Mouse (Mus musculus): ENCODE measurements around the gene Rab3c. TPM values are rescaled to one million over a fixed set of nuclear protein-coding genes. Genes with fewer than 3 reads are reported as not detected.

Rab3c gene
- total and polyA plus RNA-seq, 3 experiments = not detected

DNA sequence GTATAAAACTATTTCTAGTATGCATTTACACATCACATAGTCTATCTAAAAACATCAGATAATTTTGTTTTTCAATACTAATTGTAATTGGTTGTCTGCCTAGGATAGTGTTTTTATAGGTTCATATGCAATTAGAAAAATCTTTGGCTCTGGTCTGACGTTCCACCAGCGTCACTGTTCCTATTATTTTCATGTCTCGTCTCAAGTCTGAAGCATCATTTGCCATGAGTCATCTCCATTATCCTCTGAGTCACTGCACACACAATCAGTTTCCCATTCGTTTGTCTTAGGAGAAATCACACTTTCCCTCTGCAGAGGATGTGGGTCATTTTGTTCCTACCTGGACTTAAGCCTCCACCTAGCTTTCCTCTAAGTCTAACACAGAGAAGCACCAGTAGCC, 62.3 kb downstream of the Rab3c start:
- no peak for DNase-seq (ENCODE audit: extremely low read depth)
- dilution Hi-C loops (cut with MboI; ENCODE audit: extremely low pct_ligation_motif_present, extremely low pct_unique_long_range_greater_than_20kb, low sequenced_read_pairs) = no loop called here
- Histone ChIP-seq H3K4me3 (replicated peaks in 1 of 3; ENCODE audit: low read depth in 2 of 3, low read length in 2 of 3, poor library complexity in 1 of 3) (no peak overlapping the region), H3K4me1 (ENCODE audit: control insufficient read depth in 1 of 2, insufficient read depth in 2 of 2) (no peaks in the 10 kb centered on the region), H3K27ac (ENCODE audit: insufficient read depth, low read depth) (no peak overlapping the region), H3K27me3 (replicated peaks) (no peaks in the 10 kb centered on the region), H3K4me2 (ENCODE audit: insufficient read depth, low read depth, poor library complexity, severe bottlenecking) (no peak overlapping the region), H3K79me2 (replicated peaks; ENCODE audit: control insufficient read depth, extremely low read depth, insufficient read depth, poor library complexity, severe bottlenecking) (no peaks in the 10 kb centered on the region), H3K9ac (ENCODE audit: insufficient read depth, low read depth) (no peak overlapping the region), H3K36me3 (replicated peaks in 1 of 2; ENCODE audit: control insufficient read depth in 1 of 2, insufficient read depth in 1 of 2, low read length in 1 of 2) (no peaks in the 10 kb centered on the region), H3K9me3 (replicated peaks; ENCODE audit: low read length) (peaks cover 5% of the 10 kb centered on the region)
- TF ChIP-seq ZKSCAN1 (IDR thresholded peaks at IDR 0.05; ENCODE audit: borderline replicate concordance, low read depth, low read length) (no peak), MAX (IDR thresholded peaks at IDR 0.05; ENCODE audit: low read length) (no peak), UBTF (IDR thresholded peaks at IDR 0.05; ENCODE audit: low read depth, low read length) (no peak), PAX5 (IDR thresholded peaks at IDR 0.05; ENCODE audit: low read length) (no peak), MEF2A (IDR thresholded peaks at IDR 0.05; ENCODE audit: borderline replicate concordance, low read depth, low read length) (no peak), POLR2A (IDR thresholded peaks at IDR 0.05; ENCODE audit: low read depth, low read length) (no peak), HCFC1 (IDR thresholded peaks at IDR 0.05; ENCODE audit: low read depth, low read length) (no peak), JUN (IDR thresholded peaks at IDR 0.05; ENCODE audit: insufficient read depth, low read depth, low read length) (no peak), MAFK (IDR thresholded peaks at IDR 0.05; ENCODE audit: insufficient replicate concordance, low read length) (no peak), CHD2 (IDR thresholded peaks at IDR 0.05; ENCODE audit: low read length) (no peak), TBP (conservative IDR thresholded peaks at IDR 0.05; ENCODE audit: low read depth, low read length) (no peak), BHLHE40 (IDR thresholded peaks at IDR 0.05; ENCODE audit: low read depth, low read length) (no peak), TCF12 (IDR thresholded peaks at IDR 0.05; ENCODE audit: low read depth, low read length) (no peak), JUND (conservative IDR thresholded peaks at IDR 0.05; ENCODE audit: low read depth, low read length) (no peak), EP300 (IDR thresholded peaks at IDR 0.05; ENCODE audit: low read length) (no peak), ZNF384 (IDR thresholded peaks at IDR 0.05; ENCODE audit: low read depth, low read length) (no peak), USF1 (IDR thresholded peaks at IDR 0.05; ENCODE audit: low read depth, low read length) (no peak), MXI1 (IDR thresholded peaks at IDR 0.05; ENCODE audit: low read depth, low read length) (no peak), USF2 (conservative IDR thresholded peaks at IDR 0.05; ENCODE audit: low read depth, low read length) (no peak)
- in situ Hi-C loops (cut with MboI; ENCODE audit: low pct_ligation_motif_present, low pct_unique_long_range_greater_than_20kb, low sequenced_read_pairs) = no loop called here

- dilution Hi-C loops (cut with MboI; ENCODE audit: extremely low pct_ligation_motif_present, extremely low pct_unique_long_range_greater_than_20kb, low sequenced_read_pairs) = no loop called here
- Histone ChIP-seq H3K9ac (ENCODE audit: insufficient read depth, low read depth) (no peak overlapping the region), H3K79me2 (replicated peaks; ENCODE audit: control insufficient read depth, extremely low read depth, insufficient read depth, poor library complexity, severe bottlenecking) (no peaks in the 10 kb centered on the region), H3K27me3 (replicated peaks) (no peaks in the 10 kb centered on the region), H3K9me3 (replicated peaks; ENCODE audit: low read length) (peaks cover 6% of the 10 kb centered on the region), H3K4me2 (ENCODE audit: insufficient read depth, low read depth, poor library complexity, severe bottlenecking) (no peak overlapping the region), H3K4me1 (ENCODE audit: control insufficient read depth in 1 of 2, insufficient read depth in 2 of 2) (no peaks in the 10 kb centered on the region), H3K27ac (ENCODE audit: insufficient read depth, low read depth) (no peak overlapping the region), H3K36me3 (replicated peaks in 1 of 2; ENCODE audit: control insufficient read depth in 1 of 2, insufficient read depth in 1 of 2, low read length in 1 of 2) (no peaks in the 10 kb centered on the region), H3K4me3 (replicated peaks in 1 of 3; ENCODE audit: low read depth in 2 of 3, low read length in 2 of 3, poor library complexity in 1 of 3) (no peak overlapping the region)
- in situ Hi-C loops (cut with MboI; ENCODE audit: low pct_ligation_motif_present, low pct_unique_long_range_greater_than_20kb, low sequenced_read_pairs) = no loop called here
- no peak for DNase-seq (ENCODE audit: extremely low read depth)
- no peak for TF ChIP-seq ELF1 (IDR thresholded peaks at IDR 0.05; ENCODE audit: low read depth, low read length)
- TF ChIP-seq ZKSCAN1 (IDR thresholded peaks at IDR 0.05; ENCODE audit: borderline replicate concordance, low read depth, low read length) = no peak
- TF ChIP-seq BHLHE40 (IDR thresholded peaks at IDR 0.05; ENCODE audit: low read depth, low read length) = no peak
- TF ChIP-seq E2F4 (IDR thresholded peaks at IDR 0.05; ENCODE audit: insufficient replicate concordance, low read depth, low read length) = no peak
- TF ChIP-seq USF2 (conservative IDR thresholded peaks at IDR 0.05; ENCODE audit: low read depth, low read length) = no peak
- no peak for TF ChIP-seq NRF1 (IDR thresholded peaks at IDR 0.05; ENCODE audit: low read depth, low read length)
- no peak for TF ChIP-seq ETS1 (conservative IDR thresholded peaks at IDR 0.05; ENCODE audit: low read depth, low read length)
- TF ChIP-seq GABPA (IDR thresholded peaks at IDR 0.05; ENCODE audit: insufficient replicate concordance, low read depth, low read length) = no peak
- TF ChIP-seq CHD2 (IDR thresholded peaks at IDR 0.05; ENCODE audit: low read length) = no peak
- no peak for TF ChIP-seq KAT2A (IDR thresholded peaks at IDR 0.05; ENCODE audit: insufficient replicate concordance, low read length)
- no peak for TF ChIP-seq PAX5 (IDR thresholded peaks at IDR 0.05; ENCODE audit: low read length)
- TF ChIP-seq MEF2A (IDR thresholded peaks at IDR 0.05; ENCODE audit: borderline replicate concordance, low read depth, low read length) = no peak
- no peak for TF ChIP-seq ZMIZ1 (IDR thresholded peaks at IDR 0.05; ENCODE audit: low read depth, low read length)
- TF ChIP-seq EP300 (IDR thresholded peaks at IDR 0.05; ENCODE audit: low read length) = no peak
- TF ChIP-seq SIN3A (IDR thresholded peaks at IDR 0.05; ENCODE audit: low read length) = no peak
- TF ChIP-seq ZC3H11A (IDR thresholded peaks at IDR 0.05; ENCODE audit: low read depth, low read length) = no peak
Measured at GRCm38 (mm10) chr13:110211526-110212075, 69.2 kb downstream of the Rab3c start.
